ENCODE assay signal across 1 mouse cellular context in genomic region chr6:115901062-115901461, GRCm38 (mm10).
TF ChIP-seq lines count a peak whose summit lies in the region.

No protein-coding gene starts in this region.

TF ChIP-seq in CH12.LX, 34 proteins besides CTCF, POLR2A, EP300 and RAD21 (continued from another document):
- TF ChIP-seq MAX (IDR thresholded peaks at IDR 0.05; ENCODE audit: low read length) (no peak), BHLHE40 (IDR thresholded peaks at IDR 0.05; ENCODE audit: low read depth, low read length) (peak; percentile 55; the same call in 1 of the 2 replicates), ETS1 (conservative IDR thresholded peaks at IDR 0.05; ENCODE audit: low read depth, low read length) (0 out of 2 replicates have a peak, but pooled peaks have one; percentile 16), RCOR1 (conservative IDR thresholded peaks at IDR 0.05; ENCODE audit: low read depth, low read length) (no peak), CHD2 (IDR thresholded peaks at IDR 0.05; ENCODE audit: low read length) (no peak; the same call in 1 of the 2 replicates), MEF2A (IDR thresholded peaks at IDR 0.05; ENCODE audit: borderline replicate concordance, low read depth, low read length) (peak; percentile 51; the same call in 1 of the 2 replicates), KAT2A (IDR thresholded peaks at IDR 0.05; ENCODE audit: insufficient replicate concordance, low read length) (no peak), ELF1 (IDR thresholded peaks at IDR 0.05; ENCODE audit: low read depth, low read length) (no peak), NRF1 (IDR thresholded peaks at IDR 0.05; ENCODE audit: low read depth, low read length) (no peak), POLR2AphosphoS2 (IDR thresholded peaks at IDR 0.05; ENCODE audit: low read depth, low read length) (no peak), ZNF384 (IDR thresholded peaks at IDR 0.05; ENCODE audit: low read depth, low read length) (no peak), MAZ (IDR thresholded peaks at IDR 0.05; ENCODE audit: low read depth, low read length) (peak; percentile 82; the same call in 1 of the 2 replicates), MXI1 (IDR thresholded peaks at IDR 0.05; ENCODE audit: low read depth, low read length) (no peak), SIN3A (IDR thresholded peaks at IDR 0.05; ENCODE audit: low read length) (peak; percentile 52; the same call in 1 of the 2 replicates), ZMIZ1 (IDR thresholded peaks at IDR 0.05; ENCODE audit: low read depth, low read length) (no peak)
TF ChIP-seq in CH12.LX: peak in this region for 11.
